Mouse (Mus musculus): ENCODE measurements at regions not wholly inside any gene's neighbourhood (a gene's known extent, or its start where the extent isn't known, plus 50 kb on each side); places are given as distances from the start of the nearest gene placed in this dataset.

- Histone ChIP-seq H3K9me3 (ENCODE audit: control insufficient read depth, low read length) (no peaks in the 10 kb centered on the region), H3K4me2 (ENCODE audit: low read depth) (no peak overlapping the region), H3K9ac (replicated peaks) (no peak overlapping the region), H3K4me1 (replicated peaks; ENCODE audit: control insufficient read depth in 2 of 2, insufficient read depth in 2 of 2, low read length in 1 of 2) (no peaks in the 10 kb centered on the region), H3K27me3 (ENCODE audit: control insufficient read depth, insufficient read depth, low read length) (no peaks in the 10 kb centered on the region), H3K36me3 (replicated peaks; ENCODE audit: control insufficient read depth, insufficient read depth, low read depth) (no peaks in the 10 kb centered on the region), H3K4me3 (ENCODE audit: insufficient read depth in 1 of 2, low read depth in 2 of 2, low read length in 2 of 2) (no peak overlapping the region), H3K27ac (no peak overlapping the region)
- no peak for ATAC-seq (ENCODE audit: insufficient read depth)
- WGBS (ENCODE audit: insufficient replicate concordance), result 62% methylated on average over 5 of the region's 5 CpGs
- no peak for DNase-seq (ENCODE audit: low read depth in 3 of 3, low spot score in 3 of 3)
- no peak for TF ChIP-seq CTCF (IDR thresholded peaks at IDR 0.05; ENCODE audit: low read depth)
- no peak for TF ChIP-seq EP300 (IDR thresholded peaks at IDR 0.05; ENCODE audit: low read depth)
Observed at GRCm38 (mm10) chr16:26157606-26158005, 52.0 kb upstream of the P3h2 start.

Data from liver, embryonic 14.5 days (tissue).